Mouse (Mus musculus): Measurements from ENCODE around the gene Inpp4b. TPM values are rescaled to one million over a fixed set of nuclear protein-coding genes. Genes with fewer than 3 reads are reported as not detected.

The Inpp4b gene
- 5.0 and 5.1 TPM in 2 replicates for polyA plus RNA-seq (2012; ENCODE audit: low replicate concordance)

DNA sequence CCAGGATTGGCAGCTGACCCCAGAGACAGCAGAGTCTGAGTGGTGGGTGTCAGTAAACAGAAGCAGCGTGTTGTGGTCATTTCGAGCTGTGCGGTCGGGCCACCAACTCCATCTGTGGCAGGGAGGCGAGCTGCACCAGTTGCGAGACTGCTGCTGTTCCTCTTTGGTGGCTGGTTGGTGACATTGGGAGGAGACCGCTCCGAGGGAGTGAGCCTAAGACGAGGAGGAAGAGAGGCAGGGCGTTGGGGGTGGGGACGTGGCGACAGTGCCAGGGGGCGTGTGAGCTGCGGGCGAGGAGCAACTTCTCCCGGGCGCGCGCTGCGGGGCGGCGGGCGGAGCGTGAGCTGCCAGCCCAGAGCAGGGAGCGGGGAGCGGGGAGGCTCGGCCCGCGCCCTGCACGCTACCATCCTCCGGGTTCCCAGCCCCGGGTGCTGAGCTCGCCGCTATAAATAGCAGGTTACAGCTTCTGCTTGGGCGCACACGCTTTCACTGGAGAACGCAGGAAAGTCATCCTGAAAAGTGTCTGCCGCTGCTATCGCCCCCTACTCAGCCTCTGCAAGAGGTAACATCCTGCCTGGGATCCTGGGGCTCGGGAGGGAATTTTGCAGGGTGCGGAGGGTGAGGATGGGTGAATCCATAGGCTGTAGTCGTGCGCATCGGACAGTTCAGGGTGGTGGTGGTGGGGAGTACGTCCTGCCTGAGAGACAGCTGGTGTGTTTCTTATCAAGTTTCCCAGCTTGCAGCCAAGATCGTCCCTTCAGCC, at the start of gene Inpp4b:
Gene Inpp4b, plus strand, starts transcription at position 321 of the 763 bp plus-strand sequence.

